In the genomic region with DNA sequence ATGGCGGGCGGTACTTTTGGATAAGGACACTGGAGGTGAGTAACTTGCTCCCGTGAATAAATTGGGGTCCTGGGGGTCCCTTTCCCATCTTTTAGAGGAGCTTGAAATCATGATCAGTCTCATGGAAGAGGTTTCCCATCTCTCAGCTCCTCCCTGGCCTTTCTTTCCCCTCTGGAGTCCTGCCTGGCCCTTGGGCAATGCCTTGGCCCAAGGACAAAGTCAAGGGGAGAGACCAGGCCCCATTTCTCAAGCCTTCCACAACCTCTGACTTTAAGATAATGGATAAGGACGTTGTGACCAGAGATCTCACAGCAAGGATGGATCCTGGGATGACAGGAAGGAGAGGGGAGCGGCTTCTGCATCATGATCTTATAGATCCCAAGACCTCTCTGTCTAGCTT, we compare ENCODE assay signal across 16 mouse cellular contexts. TPM values are rescaled to one million over a fixed set of nuclear protein-coding genes. Genes with fewer than 3 reads are reported as not detected.
DNase-seq lines count a peak whose midpoint lies in the region; ATAC-seq and TF ChIP-seq lines count a peak whose summit lies in the region.
"Had no signal": no experiment of that assay in that cellular context is flagged by ENCODE, and none has a peak within 500 bp of the region (broad histone marks: within the 10 kb centered on the region; RNA-seq: fewer than 3 reads in every experiment).

No protein-coding gene starts in this region.

- H3K9ac ChIP-seq in stomach, postnatal 0 days (ENCODE audit: low read length), result no peak overlapping the region
- H3K9ac ChIP-seq: forebrain, postnatal 0 days; hindbrain, embryonic 15.5 days; intestine, embryonic 15.5 days; kidney, embryonic 15.5 days; liver, embryonic 14.5 days had no signal

- peaks cover 30% of the 10 kb centered on the region for H3K36me3 ChIP-seq in heart, embryonic 10.5 days
- no peaks in the 10 kb centered on the region for H3K36me3 ChIP-seq in stomach, postnatal 0 days (ENCODE audit: control insufficient read depth, insufficient read depth, low read length)
- H3K36me3 ChIP-seq: hindbrain, embryonic 15.5 days; intestine, embryonic 15.5 days; kidney, embryonic 15.5 days had no signal

- no peak for DNase-seq in heart, embryonic 10.5 days (ENCODE audit: low spot score)
- no peak for DNase-seq in heart, adult 11 months
- no peak for DNase-seq in left cerebral cortex, adult 2 months (ENCODE audit: extremely low spot score in 1 of 2, low spot score in 2 of 2)
- DNase-seq in left cerebral cortex, postnatal 4 days, result no peak
- DNase-seq in ovary, postnatal 36 days (ENCODE audit: low spot score), result peak; percentile 29
- DNase-seq in ovary, postnatal 14 days (ENCODE audit: low spot score), result no peak
- no peak for DNase-seq in stomach, postnatal 0 days (ENCODE audit: low spot score)
- no peak for DNase-seq in urinary bladder, postnatal 4 days (ENCODE audit: low spot score in 2 of 2)

- TF ChIP-seq CTCF in left cerebral cortex, adult 2 months (IDR thresholded peaks at IDR 0.05), result no peak
- no peak for TF ChIP-seq CTCF in stomach, postnatal 0 days (IDR thresholded peaks at IDR 0.05; ENCODE audit: low read depth)

- H3K9me3 ChIP-seq in heart, embryonic 10.5 days, result no peaks in the 10 kb centered on the region
- H3K9me3 ChIP-seq in stomach, postnatal 0 days (ENCODE audit: control insufficient read depth, low read length), result no peaks in the 10 kb centered on the region
- H3K9me3 ChIP-seq: hindbrain, embryonic 15.5 days; intestine, embryonic 15.5 days; kidney, embryonic 15.5 days had no signal

- intact Hi-C loops in left cerebral cortex, adult 2 months (cut with DNase I), result loop anchor here (2.0 to 10.0 kb wide), 2 partner anchors 491 to 757 kb away; no protein-coding TSS in a partner anchor
- intact Hi-C loops in left cerebral cortex, postnatal 4 days (cut with DNase I), result no loop called here

- no peak for ATAC-seq in stomach, postnatal 0 days (ENCODE audit: low FRiP score, low TSS enrichment)

- H3K4me1 ChIP-seq in heart, embryonic 10.5 days, result peaks cover 37% of the 10 kb centered on the region
- H3K4me1 ChIP-seq in stomach, postnatal 0 days (replicated peaks; ENCODE audit: control insufficient read depth, insufficient read depth), result no peaks in the 10 kb centered on the region
- H3K4me1 ChIP-seq: hindbrain, embryonic 15.5 days had no signal

- no peak overlapping the region for H3K4me3 ChIP-seq in heart, embryonic 10.5 days
- no peak overlapping the region for H3K4me3 ChIP-seq in left cerebral cortex, adult 2 months
- no peak overlapping the region for H3K4me3 ChIP-seq in stomach, postnatal 0 days (ENCODE audit: low read depth, low read length)
- H3K4me3 ChIP-seq: heart, adult 2 months; hindbrain, embryonic 15.5 days; intestine, embryonic 15.5 days; kidney, embryonic 15.5 days had no signal

- H3K27me3 ChIP-seq in heart, embryonic 10.5 days (ENCODE audit: insufficient read depth, poor library complexity, severe bottlenecking), result no peaks in the 10 kb centered on the region
- H3K27me3 ChIP-seq in stomach, postnatal 0 days (ENCODE audit: control insufficient read depth, insufficient read depth, low read length), result no peaks in the 10 kb centered on the region
- H3K27me3 ChIP-seq: hindbrain, embryonic 15.5 days; intestine, embryonic 15.5 days; kidney, embryonic 15.5 days had no signal

- 74% methylated on average over 5 of the region's 5 CpGs for WGBS in heart, embryonic 10.5 days
- 83% methylated on average over 5 of the region's 5 CpGs for WGBS in stomach, postnatal 0 days

- H3K27ac ChIP-seq in heart, embryonic 10.5 days, result peak overlapping the region; percentile 44; the same call in 1 of the 2 replicates
- peak overlapping the region; percentile 76 for H3K27ac ChIP-seq in left cerebral cortex, adult 2 months
- peak overlapping the region; percentile 45; the same call in 1 of the 2 replicates for H3K27ac ChIP-seq in stomach, postnatal 0 days (replicated peaks)
- H3K27ac ChIP-seq: heart, adult 2 months; hindbrain, embryonic 15.5 days; liver, embryonic 14.5 days had no signal

- TF ChIP-seq EP300 in stomach, postnatal 0 days (optimal IDR thresholded peaks at IDR 0.05), result no peak

- H3K4me2 ChIP-seq in stomach, postnatal 0 days (replicated peaks; ENCODE audit: low read depth), result no peak overlapping the region
- H3K4me2 ChIP-seq: hindbrain, embryonic 15.5 days; intestine, embryonic 15.5 days; kidney, embryonic 15.5 days had no signal

RNA-seq across cellular contexts. Expression of a gene that starts 49.2 kb away (rescaled TPM):
- 82.5 and 94.9 TPM in 2 replicates for polyA plus RNA-seq in heart, embryonic 10.5 days (2016; fragmentation: Nextera tagmentation; extraction: Ambion mirVana)
- 10 to 100 TPM; 52.8 to 57.2 TPM for total RNA-seq in left cerebral cortex, adult 2 months (2021)
- total RNA-seq in left cerebral cortex, postnatal 4 days (2021), result 10 to 100 TPM; 25.6 to 26.8 TPM
- 69.5 and 72.3 TPM in 2 replicates for polyA plus RNA-seq in stomach, postnatal 0 days (2015; fragmentation: Nextera tagmentation; extraction: Ambion mirVana)
- total RNA-seq: megakaryocyte-erythroid progenitor cell, adult 5-6 weeks; MEL had no signal
